Mouse (Mus musculus) effector memory CD4-positive, alpha-beta T cell, adult 7 months (primary cell): ENCODE data around the gene Gm4869. TPM values are rescaled to one million over a fixed set of nuclear protein-coding genes. Genes with fewer than 3 reads are reported as not detected.

Source experiments
- polyA plus RNA-seq: library from polyadenylated mRNA; unstranded; fragments of 100-300 nt; shearing (Covaris generic); gene quantifications from one replicate; pipeline ENCODE4 v1.2.1, GENCODE M21; 2017

Gm4869 gene
- not detected for polyA plus RNA-seq

DNA sequence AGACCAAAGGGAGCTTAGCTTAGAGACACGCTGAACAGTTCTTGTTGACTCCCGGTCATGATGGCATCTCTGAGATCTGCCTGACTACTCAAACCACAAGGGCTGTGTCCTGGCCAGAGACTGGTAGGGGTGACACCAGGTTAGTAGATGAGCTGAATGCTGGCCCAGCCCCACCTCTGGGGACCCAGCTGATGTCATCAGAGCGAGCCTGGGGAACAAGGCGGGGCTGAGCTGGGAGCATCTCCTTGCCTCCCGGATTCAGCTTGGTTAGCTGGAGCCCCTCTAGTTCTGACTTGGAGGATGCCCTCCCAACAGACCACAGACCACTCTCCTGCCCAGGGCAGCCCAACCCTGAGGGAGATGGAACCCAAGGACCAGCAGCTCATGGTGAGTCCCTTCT is at the start of gene Gm4869:
TSS of gene Gm4869 (plus strand) at position 301 of the 400 bp plus-strand sequence.

DNA sequence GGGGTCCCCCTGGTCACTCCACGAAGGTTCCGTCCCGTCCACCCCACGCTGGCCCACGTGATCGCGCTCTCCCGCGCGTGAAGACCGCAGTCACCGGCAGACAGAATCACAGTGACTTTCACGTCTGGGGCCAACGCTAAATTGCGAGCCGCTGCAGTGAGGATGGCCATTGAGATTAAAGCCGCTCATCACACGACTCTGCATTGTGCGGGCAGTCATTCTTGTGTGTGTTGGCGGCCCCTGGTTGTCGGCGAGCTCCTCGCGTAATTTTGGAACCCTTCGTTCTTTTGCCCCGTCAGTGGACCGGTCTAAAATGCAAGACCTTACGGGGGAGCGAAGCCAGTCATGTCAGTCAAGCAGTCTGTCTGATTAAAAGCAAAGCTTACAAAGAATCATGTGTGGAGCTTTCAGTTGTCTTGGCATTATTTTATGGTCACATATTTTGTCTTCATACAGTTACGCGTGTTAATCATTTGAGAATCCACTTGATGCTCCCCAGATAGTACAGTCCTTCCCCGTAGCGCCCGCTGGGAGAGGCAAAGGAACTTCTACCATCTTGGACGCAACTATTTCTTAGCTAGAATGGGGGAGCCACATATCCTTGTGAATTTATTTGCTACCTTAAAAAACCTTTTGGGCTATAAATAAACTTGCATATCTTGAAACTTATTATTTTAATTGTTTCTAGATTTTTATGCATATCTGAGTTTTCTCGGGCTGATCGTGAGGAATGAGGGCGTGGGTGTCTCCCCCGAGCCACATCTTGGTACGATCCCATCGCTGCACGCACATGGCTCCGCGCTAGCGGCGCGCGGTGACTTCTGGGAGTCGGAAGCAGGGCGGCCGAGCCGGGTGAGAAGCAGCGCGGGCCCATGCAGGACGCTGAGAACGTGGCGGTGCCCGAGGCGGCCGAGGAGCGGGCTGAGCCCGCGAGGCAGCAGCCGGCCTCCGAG is 26.7 kb upstream of the Gm4869 start, which contains the start of gene Eif3b:
TSS of gene Eif3b (plus strand) at position 840 of the 953 bp plus-strand sequence.

DNA sequence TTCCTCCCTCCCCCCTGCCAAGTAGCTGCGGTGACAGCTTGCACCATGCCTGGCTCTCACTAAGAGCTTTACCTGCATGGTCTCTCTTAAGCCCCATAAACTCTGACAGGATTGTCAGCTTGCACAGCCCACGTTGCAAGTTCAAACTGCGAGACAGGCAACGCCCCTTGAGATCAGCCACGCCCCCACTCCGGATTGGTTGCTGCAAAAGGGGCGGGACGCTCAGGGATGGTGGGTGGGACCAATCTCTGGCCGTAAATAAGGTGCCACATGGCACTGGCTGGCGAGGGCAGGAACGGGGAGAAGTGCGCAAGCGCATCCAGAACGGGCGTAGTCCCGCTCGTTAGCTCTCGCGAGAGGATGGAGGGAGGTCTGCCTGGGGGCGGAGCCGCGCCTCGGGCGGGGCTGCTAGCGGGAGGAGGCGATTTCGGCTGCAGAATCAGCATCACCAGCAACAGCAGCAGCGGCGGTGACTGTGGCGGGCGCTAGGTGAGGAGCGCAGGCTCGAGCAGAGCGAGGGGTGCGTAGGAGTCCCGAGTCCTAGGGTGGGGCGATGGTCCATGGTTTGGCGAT is 59.8 kb downstream of the Gm4869 start, which contains the start of gene Chst12:
TSS of gene Chst12 (plus strand) at position 343 of the 573 bp plus-strand sequence.

Other genes with a start within 250 kb of the Gm4869 start
- gene Mad1l1, start 124.1 kb upstream of the Gm4869 start, polyA plus RNA-seq: 20.0 TPM
- gene Nudt1, start 124.0 kb upstream of the Gm4869 start, polyA plus RNA-seq: 6.4 TPM
- 1.6 TPM for gene Mrm2, start 113.7 kb upstream of the Gm4869 start, polyA plus RNA-seq
- 4.9 TPM for gene Snx8, start 56.4 kb upstream of the Gm4869 start, polyA plus RNA-seq
- gene Eif3b, start 26.3 kb upstream of the Gm4869 start, polyA plus RNA-seq: 166 TPM
- 10.7 TPM for gene Chst12, start 59.9 kb downstream of the Gm4869 start, polyA plus RNA-seq
- 1.3 TPM for gene Grifin, start 119.4 kb downstream of the Gm4869 start, polyA plus RNA-seq
- 88.4 TPM for gene Lfng, start 161.7 kb downstream of the Gm4869 start, polyA plus RNA-seq
- gene Ttyh3, start 203.4 kb downstream of the Gm4869 start, polyA plus RNA-seq: 6.9 TPM